Mouse (Mus musculus) midbrain, postnatal 0 days (tissue): Measurements from ENCODE around the gene Traf3ip1. TPM values are rescaled to one million over a fixed set of nuclear protein-coding genes. Genes with fewer than 3 reads are reported as not detected.

Experiments
- ATAC-seq: fragments of 200-750 bp; cut with Nextera tagmentation; 2 replicates; pipeline ENCODE4 v1.8.0; 2017; ENCODE audit warnings: moderate number of reproducible peaks, mild to moderate bottlenecking, moderate TSS enrichment, moderate library complexity; ENCODE audit not compliant: low FRiP score
- DNase-seq: peaks from one replicate; pipeline ENCODE4 v3.0.0-alpha.2; 2015; ENCODE audit warnings: low spot score
- H3K27ac ChIP-seq: fragments of 300-500 bp; sonication (generic); 2 replicates; pipeline ENCODE4 v1.5.1; 2014; ENCODE audit warnings: low read depth, mild to moderate bottlenecking, low read length, mixed read lengths
- H3K27me3 ChIP-seq: fragments of 300-500 bp; sonication (generic); 2 replicates; pipeline ENCODE4 v1.6.1; 2014; ENCODE audit warnings: low read length, control low read depth, mixed read lengths; ENCODE audit not compliant: insufficient read depth
- H3K36me3 ChIP-seq: fragments of 300-500 bp; sonication (generic); 2 replicates; pipeline ENCODE4 v1.6.1; 2014; ENCODE audit warnings: low read length, control low read depth, mixed read lengths; ENCODE audit not compliant: insufficient read depth
- H3K4me1 ChIP-seq: fragments of 300-500 bp; sonication (generic); 2 replicates; pipeline ENCODE4 v1.6.1; 2014; ENCODE audit warnings: mild to moderate bottlenecking, control low read depth, antibody characterized with exemption, low read length, mixed read lengths; ENCODE audit not compliant: insufficient read depth
- H3K4me2 ChIP-seq: fragments of 300-500 bp; sonication (generic); 2 replicates; pipeline ENCODE4 v1.6.1; 2014; ENCODE audit warnings: low read depth, mild to moderate bottlenecking, low read length, mixed read lengths; ENCODE audit not compliant: poor library complexity, severe bottlenecking
- H3K4me3 ChIP-seq: fragments of 300-500 bp; sonication (generic); 2 replicates; pipeline ENCODE4 v1.5.1; 2014; ENCODE audit warnings: low read depth, mild to moderate bottlenecking, low read length, moderate library complexity
- H3K9ac ChIP-seq: fragments of 300-500 bp; sonication (generic); replicated peaks from 2 replicates; pipeline ENCODE4 v1.6.1; 2014; ENCODE audit warnings: mild to moderate bottlenecking, low read length, moderate library complexity, mixed read lengths; ENCODE audit not compliant: poor library complexity, severe bottlenecking
- H3K9me3 ChIP-seq: fragments of 300-500 bp; sonication (generic); 2 replicates; pipeline ENCODE4 v1.6.1; 2016; ENCODE audit warnings: low read length, control low read depth
- CTCF ChIP-seq: IDR thresholded peaks from 2 replicates; pipeline ENCODE4 v1.5.1; 2016; ENCODE audit warnings: antibody characterized with exemption, mild to moderate bottlenecking
- WGBS: fragments of 180-500 bp; shearing (Covaris S2); extraction: QIAGEN DNeasy Blood & Tissue Kit; methylation state at CpG from one replicate; pipeline ENCODE4 v1.1.7; 2014; 5-methylcytosine and 5-hydroxymethylcytosine counted together
- polyA plus RNA-seq: library from polyadenylated mRNA; unstranded; fragments of >200 nt; fragmentation: Nextera tagmentation; extraction: Ambion mirVana; gene quantifications from 2 replicates; pipeline ENCODE4 v1.2.1, GENCODE M21; 2015
- total RNA-seq: library from RNA; depleted of rRNA; stranded (reverse); fragments of >200 nt; gene quantifications from 2 replicates; pipeline ENCODE4 v1.2.3, GENCODE M21; 2014

The Traf3ip1 gene
- total and polyA plus RNA-seq, 2 experiments from 2014 or later = 7.0 to 17.3 TPM

DNA sequence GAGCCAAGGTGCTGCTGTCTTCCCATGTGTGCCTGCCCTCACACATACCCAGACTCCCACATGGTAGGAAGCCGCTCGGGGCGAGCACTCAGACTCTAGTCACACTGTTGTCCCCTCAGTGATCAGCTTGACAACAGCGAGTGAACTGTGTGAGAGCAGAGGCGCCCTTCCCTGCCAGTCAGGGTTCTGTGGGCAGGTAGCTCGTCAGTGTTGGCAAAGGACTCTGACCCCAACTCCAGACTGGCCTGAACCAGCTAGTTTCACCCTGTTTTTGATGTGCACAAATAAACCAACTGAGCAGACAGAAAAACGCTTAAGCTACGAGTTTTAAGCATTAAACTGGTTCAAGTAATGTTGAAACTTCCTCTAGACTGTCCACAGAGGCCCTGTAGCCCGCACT, 35.7 kb downstream of the Traf3ip1 start:
- TF ChIP-seq CTCF = no peak
- no peak overlapping the region for H3K4me3 ChIP-seq
- DNase-seq (no peak), ATAC-seq (no peak)
- 91% methylated on average over 9 of the region's 9 CpGs for WGBS
- H3K9ac ChIP-seq = no peak overlapping the region
- H3K4me1 ChIP-seq = no peaks in the 10 kb centered on the region
- H3K27me3 ChIP-seq = no peaks in the 10 kb centered on the region
- no peak overlapping the region for H3K4me2 ChIP-seq
- H3K36me3 ChIP-seq = peaks cover 26% of the 10 kb centered on the region
- no peak overlapping the region for H3K27ac ChIP-seq
- no peaks in the 10 kb centered on the region for H3K9me3 ChIP-seq

DNA sequence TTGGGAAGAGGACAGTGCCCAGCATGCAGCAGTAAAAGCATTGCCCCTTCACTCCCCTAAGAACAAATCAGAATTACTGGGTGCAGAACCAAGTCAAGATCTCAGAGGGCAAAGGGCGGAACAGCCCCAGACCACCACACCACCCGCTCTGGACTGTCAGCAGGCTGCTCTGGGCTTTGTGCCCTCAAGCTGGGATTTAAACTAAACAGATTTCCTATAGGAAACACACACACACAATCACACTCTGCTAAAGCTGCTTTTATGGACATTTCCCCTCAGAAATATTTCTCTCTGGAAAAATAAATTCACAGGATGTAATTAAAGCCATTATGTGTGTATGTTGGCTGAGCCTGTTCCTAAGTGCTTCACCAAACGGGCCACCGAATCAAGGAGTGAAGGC, 37.8 kb downstream of the Traf3ip1 start:
- no peak for DNase-seq
- no peak for TF ChIP-seq CTCF
- Histone ChIP-seq H3K4me1 (no peaks in the 10 kb centered on the region), H3K27me3 (0 out of 2 replicates have a peak, but pooled peaks cover 4% of the 10 kb centered on the region), H3K4me2 (no peak overlapping the region), H3K36me3 (peaks cover 11% of the 10 kb centered on the region), H3K27ac (no peak overlapping the region), H3K9me3 (no peaks in the 10 kb centered on the region), H3K4me3 (no peak overlapping the region), H3K9ac (no peak overlapping the region)
- WGBS = 91% methylated on average over 4 of the region's 4 CpGs
- ATAC-seq = no peak

DNA sequence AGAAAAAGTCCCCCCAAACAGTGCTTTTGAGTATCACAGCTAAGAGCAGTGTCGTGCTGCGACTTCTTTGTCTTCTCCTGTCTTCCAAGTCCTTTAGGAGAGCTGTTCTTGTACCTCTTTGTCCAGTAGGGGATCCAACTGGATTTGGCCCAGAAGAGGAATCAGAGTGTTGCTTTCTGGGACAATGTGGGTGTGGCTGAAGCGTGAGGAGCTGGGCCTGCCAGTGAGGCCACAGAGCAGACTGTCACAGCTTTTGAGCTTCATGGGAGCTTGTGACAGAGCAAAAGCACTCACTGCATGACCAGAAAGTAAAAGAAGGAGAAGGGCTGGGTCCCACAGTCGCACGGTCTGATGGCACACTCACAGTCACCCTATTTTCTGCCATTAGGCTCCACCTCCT, 38.4 kb downstream of the Traf3ip1 start:
- peaks cover 4% of the 10 kb centered on the region; the same call in 1 of the 2 replicates for H3K27me3 ChIP-seq
- no peak for ATAC-seq
- TF ChIP-seq CTCF = no peak
- H3K4me1 ChIP-seq = no peaks in the 10 kb centered on the region
- H3K4me2 ChIP-seq = no peak overlapping the region
- H3K36me3 ChIP-seq = peaks cover 4% of the 10 kb centered on the region
- WGBS = 81% methylated on average over 5 of the region's 5 CpGs
- H3K9ac ChIP-seq = no peak overlapping the region
- H3K9me3 ChIP-seq = no peaks in the 10 kb centered on the region
- H3K4me3 ChIP-seq = no peak overlapping the region
- no peak overlapping the region for H3K27ac ChIP-seq
- DNase-seq = no peak

DNA sequence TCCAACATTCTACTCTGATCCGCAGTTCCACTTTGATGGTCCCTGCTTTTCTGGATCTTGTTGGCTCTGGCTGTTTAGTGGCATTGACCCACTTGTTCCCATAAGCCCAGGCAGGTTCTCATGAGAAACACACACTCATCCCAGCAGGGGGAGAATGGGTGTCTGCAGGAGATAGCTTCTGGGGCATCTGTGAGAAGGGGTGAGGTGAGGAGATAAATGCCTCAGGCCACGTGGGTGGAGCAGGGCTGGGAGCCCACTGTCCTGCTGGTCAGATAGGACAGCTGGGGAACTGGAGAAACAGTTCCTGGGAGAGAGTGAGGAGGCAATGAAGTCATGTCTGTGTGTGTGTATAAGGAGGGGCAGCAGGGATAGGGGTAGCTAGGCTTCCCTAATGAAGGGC, 39.0 kb downstream of the Traf3ip1 start:
- no peak for ATAC-seq
- no peak overlapping the region for H3K9ac ChIP-seq
- H3K4me1 ChIP-seq = no peaks in the 10 kb centered on the region
- no peak overlapping the region for H3K4me3 ChIP-seq
- peaks cover 4% of the 10 kb centered on the region; the same call in 1 of the 2 replicates for H3K27me3 ChIP-seq
- H3K4me2 ChIP-seq = no peak overlapping the region
- TF ChIP-seq CTCF = no peak
- DNase-seq = no peak
- H3K36me3 ChIP-seq = peaks cover 3% of the 10 kb centered on the region; the same call in 1 of the 2 replicates
- 67% methylated on average over 2 of the region's 2 CpGs for WGBS
- H3K9me3 ChIP-seq = no peaks in the 10 kb centered on the region
- no peak overlapping the region for H3K27ac ChIP-seq

DNA sequence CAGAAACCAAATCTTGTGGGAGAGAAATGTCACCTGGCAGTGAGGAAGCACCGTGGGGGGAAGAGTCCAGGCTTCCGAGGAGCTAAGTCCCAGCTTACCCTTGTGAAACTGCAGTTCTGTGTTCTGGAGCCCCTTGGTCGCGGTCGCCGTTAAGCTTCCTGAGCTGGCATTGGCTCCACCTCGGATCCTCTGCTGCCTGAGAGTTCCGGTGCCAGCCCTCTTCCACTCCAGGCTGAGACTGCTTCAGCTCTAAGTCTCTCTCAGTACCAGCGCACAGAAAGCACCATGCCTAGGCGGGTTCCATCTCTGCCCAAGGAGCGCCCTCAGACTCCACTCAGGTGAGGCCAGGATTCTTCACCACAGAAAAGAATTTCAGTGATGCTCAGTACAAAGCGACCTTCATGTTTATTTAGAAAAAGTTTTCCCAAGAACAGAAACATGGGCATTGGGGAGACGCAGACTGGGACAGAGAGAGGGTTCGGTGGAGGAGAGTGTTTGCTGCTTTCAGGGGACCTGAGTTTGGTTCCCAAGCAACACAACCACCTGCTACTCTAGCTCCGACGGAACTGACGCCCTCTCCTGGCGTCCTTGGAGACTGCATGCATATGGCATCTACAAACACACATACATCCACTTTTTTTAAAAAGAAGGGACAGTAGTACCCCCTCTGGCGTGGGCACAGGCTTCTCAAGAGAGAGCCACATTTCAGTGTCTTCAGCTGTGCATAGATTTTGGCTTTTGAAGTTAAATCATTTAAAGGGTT, 39.7 kb downstream of the Traf3ip1 start:
- WGBS = 77% methylated on average over 19 of the region's 19 CpGs
- peak; percentile 34 for TF ChIP-seq CTCF
- peaks cover 4% of the 10 kb centered on the region; the same call in 1 of the 2 replicates for H3K27me3 ChIP-seq
- peaks cover 3% of the 10 kb centered on the region; the same call in 1 of the 2 replicates for H3K36me3 ChIP-seq
- no peak overlapping the region for H3K9ac ChIP-seq
- DNase-seq (no peak), ATAC-seq (no peak)
- no peak overlapping the region for H3K4me3 ChIP-seq
- no peak overlapping the region for H3K27ac ChIP-seq
- no peak overlapping the region for H3K4me2 ChIP-seq
- H3K4me1 ChIP-seq = no peaks in the 10 kb centered on the region
- H3K9me3 ChIP-seq = no peaks in the 10 kb centered on the region

DNA sequence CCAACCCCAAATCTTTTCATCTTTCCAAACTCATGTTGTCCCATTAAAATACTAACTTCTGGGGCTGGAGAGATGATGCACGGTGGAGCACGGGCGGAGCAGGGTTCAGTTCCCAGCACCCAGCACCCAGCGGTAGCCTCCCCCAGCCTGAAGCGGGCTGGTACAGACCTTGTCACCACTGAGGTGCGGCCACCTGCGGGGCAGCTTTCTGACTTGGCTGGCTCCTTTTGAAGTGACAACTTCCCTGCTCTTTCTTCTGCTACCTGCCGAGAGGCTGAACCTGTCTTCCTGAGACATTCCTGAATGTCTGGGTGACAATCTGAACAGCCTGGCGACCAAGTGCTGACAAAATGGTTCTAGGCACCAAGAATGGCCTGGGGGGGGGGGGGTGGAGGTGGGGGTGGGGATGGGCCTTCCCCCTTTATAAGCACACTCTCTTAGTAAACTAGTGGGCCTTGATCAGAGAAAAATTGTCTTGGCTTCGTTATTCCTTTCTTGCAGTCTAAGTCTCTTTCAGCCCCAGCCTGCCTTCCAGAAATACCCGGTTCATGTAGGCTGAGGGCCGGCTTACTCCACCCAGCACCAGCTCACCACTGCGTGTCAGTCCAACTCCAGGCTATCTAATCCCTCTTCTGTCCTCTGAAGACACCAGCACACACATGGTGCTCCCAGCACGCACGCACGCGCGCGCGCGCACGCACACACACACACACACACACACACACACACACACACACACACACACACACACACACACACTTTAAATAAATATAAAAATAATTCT, 43.5 kb downstream of the Traf3ip1 start:
- 22% methylated on average over 22 of the region's 22 CpGs for WGBS

More for the DNA sequence above, 43.5 kb downstream of the Traf3ip1 start:
- Histone ChIP-seq H3K4me3 (no peak overlapping the region), H3K9me3 (no peaks in the 10 kb centered on the region), H3K27ac (no peak overlapping the region), H3K4me1 (peaks cover 13% of the 10 kb centered on the region; the same call in 1 of the 2 replicates), H3K9ac (no peak overlapping the region), H3K27me3 (peaks cover 4% of the 10 kb centered on the region; the same call in 1 of the 2 replicates), H3K36me3 (no peaks in the 10 kb centered on the region), H3K4me2 (no peak overlapping the region)
- ATAC-seq (no peak), DNase-seq (no peak)
- TF ChIP-seq CTCF = no peak
